Mouse (Mus musculus) thymus, postnatal 14 days (tissue): ENCODE data around the gene Cacnb1.

Source experiments
- DNase-seq: peaks from one replicate; pipeline ENCODE4 v3.0.0; 2021

Cacnb1 gene

DNA sequence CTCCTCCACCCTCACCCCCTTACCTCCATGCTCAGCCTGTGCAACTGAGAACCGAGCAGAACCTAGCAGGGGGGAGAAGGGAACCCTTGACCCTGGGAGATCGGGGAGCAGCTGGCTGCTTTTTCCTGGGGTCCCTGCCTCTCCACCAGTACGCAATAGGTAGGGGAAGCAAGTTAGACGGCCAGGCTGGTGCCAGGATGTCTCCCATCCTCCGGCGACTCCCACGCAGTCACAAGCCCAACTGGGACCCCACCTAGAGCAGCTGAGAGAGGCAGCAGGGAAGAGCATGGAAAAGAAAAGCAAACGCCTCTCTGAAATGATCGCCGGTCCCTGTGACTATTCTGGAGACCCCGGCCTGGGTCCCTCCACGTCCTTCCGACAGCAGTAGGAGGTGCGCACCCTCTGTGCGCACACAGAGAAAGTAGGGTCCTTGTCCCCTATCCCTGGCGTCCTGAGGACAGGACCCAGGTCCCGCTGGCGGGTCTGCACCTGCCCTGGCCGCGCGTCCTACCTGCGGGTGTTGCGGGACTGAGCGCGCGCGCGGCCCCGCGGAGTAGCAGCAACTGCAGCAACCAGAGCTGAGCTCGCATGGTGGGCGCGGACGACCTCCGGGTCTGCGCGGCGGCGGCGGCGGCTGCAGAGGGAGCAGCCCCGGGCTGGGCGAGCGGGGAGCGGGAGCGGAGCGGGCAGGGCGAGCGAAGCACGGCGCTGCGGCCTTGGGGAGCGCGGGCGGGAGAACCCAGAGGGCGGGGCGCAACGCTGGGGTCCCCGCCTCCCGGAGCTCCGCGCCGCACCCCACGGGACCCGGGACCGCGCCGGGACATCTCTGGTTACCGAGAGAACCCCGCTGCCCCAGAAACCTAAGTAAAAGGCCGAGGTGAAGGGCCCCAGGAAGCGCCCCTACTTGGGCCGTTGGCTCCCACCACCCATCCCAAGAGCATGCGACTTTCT, 36.8 kb downstream of the Cacnb1 start, which contains the start of gene Plxdc1:
TSS of gene Plxdc1 (minus strand) at position 718 of the 951 bp plus-strand sequence.
- DNase-seq = peak; percentile 83

DNA sequence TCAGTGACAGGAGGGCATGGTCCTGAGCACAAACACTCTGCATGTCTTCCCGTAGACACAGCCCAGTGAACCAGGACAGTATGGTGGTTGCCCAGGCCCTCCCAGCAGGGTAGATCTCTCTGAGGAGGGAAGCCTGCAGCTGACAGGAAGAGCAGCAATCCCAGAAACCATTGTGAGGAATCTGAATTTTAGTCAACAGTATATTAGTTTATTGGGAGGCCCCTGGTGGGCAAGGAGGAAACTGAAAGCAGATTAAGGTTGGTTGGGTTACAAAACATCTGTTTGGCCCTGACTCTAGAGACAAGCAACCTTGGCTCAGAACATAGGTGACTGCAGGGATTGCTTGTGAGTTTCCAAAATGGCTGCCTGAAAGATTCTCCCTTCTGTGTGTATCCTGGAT, 38.9 kb downstream of the Cacnb1 start:
- DNase-seq = peak; percentile 61

DNA sequence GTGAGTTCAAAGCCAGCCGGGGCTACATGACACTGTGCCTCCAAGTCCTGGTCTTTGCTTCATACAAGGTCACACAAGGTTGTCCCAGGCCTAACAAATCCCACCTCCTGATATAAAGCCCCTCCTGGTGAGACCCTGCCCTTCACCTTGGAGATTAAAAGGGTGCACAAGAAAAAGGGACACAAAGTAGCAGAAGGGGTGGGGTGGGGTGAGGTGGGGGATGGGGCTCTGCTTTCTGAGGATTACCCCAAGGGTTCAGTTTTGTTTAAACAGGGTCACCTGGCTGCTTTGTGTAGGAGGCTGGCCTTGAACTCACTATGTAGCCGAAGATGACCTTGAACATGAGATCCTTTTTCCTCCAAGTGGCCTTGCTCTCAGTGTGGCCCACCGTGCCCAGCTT, 39.3 kb downstream of the Cacnb1 start:
- no peak for DNase-seq

GRCm38 (mm10) chr11:97982721-97983120, 40.1 kb downstream of the Cacnb1 start:
- DNase-seq = no peak

GRCm38 (mm10) chr11:97980531-97980966, 42.3 kb downstream of the Cacnb1 start:
- DNase-seq = no peak

DNA sequence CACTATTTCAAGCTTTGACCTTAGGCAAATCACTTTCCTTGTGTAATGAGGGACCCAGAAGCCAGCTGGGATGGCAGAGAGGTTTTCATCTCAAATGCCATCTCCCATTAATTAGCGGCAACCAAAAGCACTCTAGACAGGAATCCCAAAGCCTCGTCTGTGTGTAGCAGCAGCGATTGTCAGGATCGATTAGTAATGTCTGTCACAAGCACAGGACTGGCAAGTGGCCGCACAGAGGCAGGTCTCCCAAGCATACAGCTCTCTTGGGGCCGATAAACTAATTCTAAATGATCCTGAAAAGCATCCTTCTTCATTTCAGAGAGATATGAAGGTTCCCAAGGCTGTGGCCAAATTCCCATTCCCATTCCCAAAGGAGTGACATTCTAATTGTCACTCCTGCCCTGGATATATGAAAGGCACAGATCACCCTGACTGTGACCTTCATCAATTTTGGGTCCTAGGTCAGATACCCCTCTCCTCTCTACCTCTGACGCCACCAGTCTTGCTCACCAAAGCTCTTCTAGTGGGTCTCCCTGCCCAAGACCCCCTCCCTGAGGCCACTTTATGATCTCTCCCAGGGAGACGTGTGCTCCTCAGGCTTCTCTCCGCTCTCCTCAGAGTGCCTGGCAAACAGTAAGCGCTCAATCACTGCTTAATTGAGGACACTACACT, 42.9 kb downstream of the Cacnb1 start:
- no peak for DNase-seq

DNA sequence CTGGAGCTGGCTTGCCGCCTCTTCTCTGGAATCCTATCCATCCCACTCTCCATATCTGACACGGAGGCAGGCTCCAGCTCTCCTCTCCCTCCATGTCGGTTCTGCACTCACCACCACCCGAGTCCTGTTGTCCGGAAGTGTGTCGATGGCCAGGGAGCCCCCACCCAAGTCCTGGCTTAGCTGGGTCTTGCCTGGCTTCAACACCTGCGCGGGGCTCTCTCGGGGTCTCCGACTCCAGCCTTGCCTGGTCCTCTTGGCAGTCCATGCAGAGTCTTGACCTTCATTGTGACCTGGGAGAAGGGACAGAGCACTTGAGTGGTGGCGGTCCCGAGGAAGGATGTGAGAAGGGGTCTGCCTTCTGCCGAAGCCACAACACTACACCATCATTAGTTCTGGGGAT, 44.4 kb downstream of the Cacnb1 start:
- no peak for DNase-seq

DNA sequence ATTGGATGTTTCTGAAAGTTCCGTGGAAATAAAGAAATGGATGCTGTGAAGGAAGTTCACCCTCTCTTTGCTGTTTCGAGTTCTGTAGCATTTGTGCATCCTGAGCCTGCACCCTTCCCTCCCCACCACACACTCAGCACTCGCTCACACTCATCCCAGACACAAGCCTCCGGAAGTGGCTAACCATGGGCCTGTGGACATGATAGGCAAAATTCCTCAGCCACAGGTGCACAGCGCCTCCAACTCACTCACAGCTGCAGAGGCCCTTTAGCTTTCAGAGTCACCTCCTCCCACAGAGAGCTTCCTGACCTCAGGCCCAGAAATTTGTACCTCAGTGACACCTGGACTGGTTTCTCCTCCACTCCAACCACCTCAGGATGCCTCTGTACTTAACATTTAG, 45.0 kb downstream of the Cacnb1 start:
- DNase-seq = peak; percentile 83

- no peak for DNase-seq
Measured at GRCm38 (mm10) chr11:97974746-97975145, 48.1 kb downstream of the Cacnb1 start.

DNA sequence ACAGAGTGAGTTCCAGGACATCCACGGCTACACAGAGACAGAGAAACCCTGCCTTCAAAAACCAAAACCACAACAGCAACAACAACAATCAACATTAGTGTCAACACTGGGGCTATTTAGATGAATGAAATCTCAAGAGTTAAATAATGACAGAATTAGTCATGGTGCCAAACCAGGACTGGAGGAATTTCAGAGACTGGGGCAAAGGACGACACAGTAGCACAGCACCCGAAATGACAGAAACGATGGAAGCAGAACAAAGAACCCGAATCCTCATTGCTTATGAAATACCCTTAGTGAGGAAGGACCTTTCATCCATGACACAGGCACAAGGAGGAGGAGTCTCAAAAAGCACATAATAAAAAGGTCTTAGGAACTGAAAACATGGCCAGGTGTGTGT, 48.7 kb downstream of the Cacnb1 start:
- DNase-seq = no peak

DNA sequence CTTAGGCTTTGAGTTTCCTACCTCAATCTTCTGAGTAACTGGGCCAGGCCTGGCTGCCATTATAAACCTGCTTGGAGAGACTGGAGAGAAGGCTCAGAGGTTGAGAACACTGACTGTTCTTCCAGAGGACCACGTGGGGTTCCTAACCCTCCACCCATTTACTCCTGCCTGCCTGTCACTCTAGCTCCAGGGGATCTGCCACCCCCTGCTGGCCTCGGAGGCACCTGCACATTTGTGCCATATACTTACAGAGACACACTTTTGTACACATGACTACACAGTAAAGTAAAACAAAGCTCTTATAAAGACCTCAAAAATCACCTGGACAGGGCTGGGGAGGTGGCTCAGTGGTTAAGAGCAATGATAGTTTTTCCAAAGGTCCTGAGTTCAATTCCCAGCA, 50.4 kb downstream of the Cacnb1 start:
- DNase-seq = no peak

GRCm38 (mm10) chr11:97971232-97971631, 51.6 kb downstream of the Cacnb1 start:
- no peak for DNase-seq

DNA sequence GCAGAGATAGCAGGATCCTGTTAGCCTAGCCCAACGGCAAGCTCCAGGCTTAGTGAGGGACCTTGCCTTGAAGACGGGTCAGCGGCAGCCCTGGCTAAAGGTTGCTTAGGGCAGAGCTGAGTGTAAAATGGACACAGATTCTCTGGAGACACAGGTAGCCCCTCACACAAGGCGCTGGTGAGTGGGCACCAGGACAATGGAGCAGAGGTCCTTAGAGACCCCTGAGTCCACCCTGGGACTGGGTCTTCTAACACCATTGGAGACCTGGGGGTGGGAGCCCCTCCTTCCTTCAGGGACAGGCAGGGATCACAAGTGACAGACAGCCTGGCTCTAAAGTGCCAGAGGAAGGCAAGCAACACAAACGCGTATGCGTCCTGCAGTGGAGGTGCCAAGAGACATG, 52.1 kb downstream of the Cacnb1 start:
- DNase-seq = no peak

- DNase-seq = no peak
Measured at GRCm38 (mm10) chr11:97968385-97968784, 54.4 kb downstream of the Cacnb1 start.

DNA sequence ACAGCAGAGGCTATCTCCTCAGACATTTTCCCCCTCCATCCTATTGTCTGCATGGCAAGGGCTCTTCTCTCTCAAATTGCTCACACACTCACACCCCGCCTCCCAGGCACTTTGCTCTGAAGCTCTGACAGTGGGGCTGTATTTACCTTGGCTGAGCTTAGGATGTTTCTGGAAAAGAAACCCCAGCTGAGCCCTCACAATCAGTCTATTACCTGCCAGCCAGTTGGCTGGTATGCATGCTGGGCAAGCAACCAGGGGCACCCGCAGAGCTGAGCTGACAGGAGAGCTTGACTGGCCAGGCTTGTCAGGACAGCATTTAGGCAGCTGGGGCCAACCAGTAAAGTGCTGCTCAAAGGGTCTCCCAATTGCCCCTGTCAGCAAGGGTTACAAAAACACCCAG, 55.7 kb downstream of the Cacnb1 start:
- no peak for DNase-seq

DNA sequence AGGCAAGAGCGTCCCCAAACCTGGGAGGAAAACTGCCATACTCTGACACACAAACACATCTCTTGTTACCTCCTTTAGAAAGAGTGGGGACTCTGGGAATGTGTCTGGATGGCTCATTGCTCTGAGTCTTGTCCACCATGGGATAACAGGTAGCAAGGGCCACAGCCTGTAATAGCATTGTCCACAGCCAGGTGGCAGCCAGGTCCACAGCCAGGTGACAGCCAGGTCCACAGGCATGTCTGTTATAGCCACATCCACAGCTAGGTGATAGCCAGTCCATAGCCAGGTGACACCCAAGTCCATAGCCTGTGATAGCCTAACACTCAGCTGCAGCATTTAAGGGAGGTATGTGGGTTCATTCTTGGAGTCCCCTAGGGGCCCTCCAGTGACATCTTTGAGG, 61.9 kb downstream of the Cacnb1 start:
- DNase-seq = peak; percentile 52

DNA sequence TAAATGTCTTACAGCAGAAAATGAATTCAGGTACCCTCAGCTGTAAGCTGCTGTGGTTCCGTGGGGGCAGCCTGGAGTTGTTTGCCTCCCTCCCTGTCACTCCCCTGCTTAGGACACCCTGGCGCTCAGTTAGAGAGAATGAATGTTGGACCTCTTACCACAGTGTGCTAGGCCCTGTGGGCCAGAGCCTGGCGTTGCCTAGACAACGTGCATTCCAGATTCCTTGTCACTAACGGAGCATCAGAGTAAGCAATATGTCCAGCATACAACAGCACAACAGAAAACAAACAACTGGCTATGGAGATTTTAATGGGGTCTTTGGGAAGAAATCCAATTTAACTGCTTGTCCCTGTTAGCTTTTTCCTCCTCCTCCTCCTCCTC, 63.5 kb downstream of the Cacnb1 start:
- DNase-seq = no peak

- no peak for DNase-seq
Measured at GRCm38 (mm10) chr11:97958641-97959299, 64.1 kb downstream of the Cacnb1 start.

GRCm38 (mm10) chr11:97956905-97957560, 65.8 kb downstream of the Cacnb1 start:
- no peak for DNase-seq

DNA sequence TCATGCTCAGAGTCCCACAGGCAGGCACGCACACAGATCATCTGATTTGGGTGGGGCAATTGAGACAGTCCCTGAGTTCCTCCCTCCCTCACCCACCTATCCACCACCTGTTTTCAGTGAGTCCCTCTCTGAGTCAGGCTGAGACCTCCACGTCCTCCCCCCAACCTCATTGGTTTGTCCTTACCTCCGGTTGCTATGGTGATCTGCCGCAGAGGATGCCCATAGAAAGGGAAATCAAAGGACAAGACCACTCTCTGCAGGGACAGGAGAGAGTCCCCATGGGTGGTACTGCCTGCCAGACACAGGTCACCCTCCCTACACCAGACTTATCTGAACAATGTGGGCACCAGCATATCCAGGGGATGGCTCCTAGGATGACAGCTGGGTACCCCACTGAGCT, 66.9 kb downstream of the Cacnb1 start:
- DNase-seq = no peak

DNA sequence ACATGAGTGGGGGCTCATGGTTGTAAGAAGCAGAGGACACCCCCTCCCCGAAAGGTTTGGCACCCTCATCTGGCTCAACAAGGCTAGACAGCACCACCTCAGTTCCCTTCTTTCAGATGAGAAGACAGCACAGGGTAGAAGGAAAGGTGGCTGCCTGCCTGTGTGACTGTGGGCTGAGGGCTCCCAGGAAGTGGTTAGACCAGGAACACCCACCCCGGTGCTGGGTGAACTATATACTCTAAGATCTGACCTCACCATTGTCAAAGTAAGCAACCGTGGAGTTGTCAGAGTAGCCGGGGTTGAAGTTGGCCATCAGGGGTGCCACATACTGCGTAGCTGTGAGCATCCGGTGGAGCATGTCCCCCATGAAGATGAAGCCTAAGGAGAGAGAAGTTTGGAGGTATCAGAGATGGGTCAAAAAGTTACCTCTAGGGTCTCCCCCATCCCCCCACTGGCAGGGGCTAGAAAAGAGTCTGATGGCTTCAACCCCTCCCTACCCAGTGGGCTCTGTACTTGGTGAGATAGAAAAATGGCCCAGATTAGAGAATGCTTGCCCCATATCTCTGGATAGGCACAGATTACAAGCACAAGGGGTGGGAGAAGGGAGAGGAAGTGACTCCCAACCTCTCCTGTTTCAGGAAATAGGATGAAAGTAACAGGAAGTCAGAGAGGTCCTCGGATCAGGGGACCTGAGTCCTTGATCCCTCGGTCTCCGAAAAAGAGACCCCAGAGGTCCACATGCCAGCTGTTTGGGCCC, 67.5 kb downstream of the Cacnb1 start:
- peak; percentile 78 for DNase-seq

DNA sequence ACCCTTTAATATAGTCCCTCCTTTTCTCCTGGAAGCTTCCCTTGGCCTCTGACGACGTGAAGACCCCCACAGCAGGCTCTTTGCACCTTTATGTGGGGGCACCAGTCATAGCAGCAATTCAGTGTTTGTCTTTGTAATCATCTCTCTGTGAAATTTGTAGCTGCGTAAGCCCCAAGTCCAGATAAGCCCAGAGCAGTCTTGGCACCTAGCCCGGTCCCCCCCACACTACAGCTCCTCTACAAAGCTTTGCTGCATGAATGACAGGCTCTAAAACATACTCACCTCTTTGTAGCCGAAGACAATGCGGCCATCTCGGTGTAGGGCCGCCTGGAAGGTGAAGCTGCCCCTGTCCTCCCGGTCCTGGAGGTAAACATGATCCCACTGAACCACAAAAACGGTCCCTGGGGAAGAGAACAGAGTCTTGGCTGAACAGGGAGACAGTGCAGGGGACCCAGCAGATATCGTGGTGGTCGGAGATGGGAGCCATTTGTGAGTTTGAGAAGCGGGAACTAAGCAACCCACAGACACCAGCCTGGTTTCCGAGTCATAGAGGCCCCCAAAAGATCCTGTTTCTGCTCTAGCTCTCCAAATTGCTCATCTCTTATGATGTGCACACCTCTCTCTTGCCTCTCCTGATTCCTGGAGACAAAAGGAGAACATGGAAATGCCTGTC, 68.2 kb downstream of the Cacnb1 start:
- no peak for DNase-seq
